Comparison of ENCODE assay signal across 8 mouse cellular contexts in genomic region chr6:31011407-31012020, GRCm38 (mm10). TPM values are rescaled to one million over a fixed set of nuclear protein-coding genes. Genes with fewer than 3 reads are reported as not detected.
DNase-seq lines count a peak whose midpoint lies in the region.

No protein-coding gene starts in this region.

- DNase-seq in layer of hippocampus, adult 9-11 months: peak; percentile 37
- no peak for DNase-seq in layer of hippocampus, postnatal 25 days (ENCODE audit: extremely low spot score in 1 of 2, low spot score in 1 of 2)
- peak; percentile 15 for DNase-seq in adrenal gland, adult 8-10 months
- peak; percentile 96 for DNase-seq in heart, adult 11 months
- DNase-seq in kidney, adult 18-20 months: peak; percentile 67
- peak; percentile 83 to 87 for DNase-seq in lung, postnatal 4 days
- no peak for DNase-seq in thymus, postnatal 0 days (ENCODE audit: low spot score)
- no peak for DNase-seq in thymus, postnatal 10 days (ENCODE audit: low spot score in 2 of 2)

RNA-seq across cellular contexts. Expression of gene Klf14, which starts 52.6 kb away (rescaled TPM):
- total RNA-seq in layer of hippocampus, postnatal 25 days (2021): under 1 TPM in 1 of 2 experiments, not detected in 1; 0.42 TPM
- total RNA-seq in adrenal gland, adult 8-10 months (2022): under 1 TPM in 1 of 4 experiments, not detected in 3; 0.35 TPM
- polyA plus RNA-seq in thymus, postnatal 0 days (2015; fragmentation: Nextera tagmentation; extraction: Ambion mirVana): 0.83 and 1.1 TPM in 2 replicates

Comparison
In these comparisons a context has a peak if more than half of its experiments do, and no peak if none do; other contexts are left out.
1. DNase-seq: peak in layer of hippocampus, adult 9-11 months (single experiment), adrenal gland, adult 8-10 months (single experiment), heart, adult 11 months (single experiment), kidney, adult 18-20 months (single experiment) and lung, postnatal 4 days (2 of 2); none in layer of hippocampus, postnatal 25 days (0 of 2), thymus, postnatal 0 days (single experiment) and thymus, postnatal 10 days (0 of 2).